Mouse (Mus musculus) left cerebral cortex, adult 2 months (tissue): ENCODE results near the gene Fermt3. TPM values are rescaled to one million over a fixed set of nuclear protein-coding genes. Genes with fewer than 3 reads are reported as not detected.

Source experiments
- DNase-seq, 2 experiments: peaks; one replicate each; pipeline ENCODE4 v3.0.0; 2021 to 2022; ENCODE audit warnings: low spot score in 2 of 2, mixed read lengths in 1 of 2; ENCODE audit errors: extremely low spot score in 1 of 2
- H3K27ac ChIP-seq: fragments of 200-600 bp; 2 replicates; pipeline ENCODE4 v1.8.1; 2022
- H3K4me3 ChIP-seq: fragments of 200-600 bp; 2 replicates; pipeline ENCODE4 v1.8.1; 2022
- CTCF ChIP-seq: fragments of 200-600 bp; IDR thresholded peaks from 2 replicates; pipeline ENCODE4 v1.8.1; 2022; ENCODE audit warnings: antibody characterized with exemption, mild to moderate bottlenecking, moderate library complexity
- intact Hi-C: fragments of 180-260 bp; cut with DNase I; formaldehyde crosslinking; loops from one replicate; pipeline ENCODE4 v1.15.1; 2025
- total RNA-seq, 2 experiments: library from RNA; stranded (reverse); gene quantifications; 2 replicates each; pipeline ENCODE4 v1.2.3; 2021

The Fermt3 gene
- total RNA-seq, 2 experiments from 2014 or later: 3.6 to 4.8 TPM

- H3K27ac ChIP-seq: peak within 1 kb of the TSS; percentile 80
- peak; percentile 43 to 68 for DNase-seq
- intact Hi-C loops: loop anchor here (5.0 kb wide), 1 partner anchor 34 kb away; the partner anchor contains the start of genes Bad and Gpr137
- peak; percentile 30 for TF ChIP-seq CTCF
- H3K4me3 ChIP-seq: peak within 1 kb of the TSS; percentile 92
Measured at GRCm38 (mm10) chr19:6975537-6976521, 43.4 kb downstream of the Fermt3 start, which contains the start of gene Plcb3. TSS of gene Plcb3 (minus strand) at chr19:6976470.

DNA sequence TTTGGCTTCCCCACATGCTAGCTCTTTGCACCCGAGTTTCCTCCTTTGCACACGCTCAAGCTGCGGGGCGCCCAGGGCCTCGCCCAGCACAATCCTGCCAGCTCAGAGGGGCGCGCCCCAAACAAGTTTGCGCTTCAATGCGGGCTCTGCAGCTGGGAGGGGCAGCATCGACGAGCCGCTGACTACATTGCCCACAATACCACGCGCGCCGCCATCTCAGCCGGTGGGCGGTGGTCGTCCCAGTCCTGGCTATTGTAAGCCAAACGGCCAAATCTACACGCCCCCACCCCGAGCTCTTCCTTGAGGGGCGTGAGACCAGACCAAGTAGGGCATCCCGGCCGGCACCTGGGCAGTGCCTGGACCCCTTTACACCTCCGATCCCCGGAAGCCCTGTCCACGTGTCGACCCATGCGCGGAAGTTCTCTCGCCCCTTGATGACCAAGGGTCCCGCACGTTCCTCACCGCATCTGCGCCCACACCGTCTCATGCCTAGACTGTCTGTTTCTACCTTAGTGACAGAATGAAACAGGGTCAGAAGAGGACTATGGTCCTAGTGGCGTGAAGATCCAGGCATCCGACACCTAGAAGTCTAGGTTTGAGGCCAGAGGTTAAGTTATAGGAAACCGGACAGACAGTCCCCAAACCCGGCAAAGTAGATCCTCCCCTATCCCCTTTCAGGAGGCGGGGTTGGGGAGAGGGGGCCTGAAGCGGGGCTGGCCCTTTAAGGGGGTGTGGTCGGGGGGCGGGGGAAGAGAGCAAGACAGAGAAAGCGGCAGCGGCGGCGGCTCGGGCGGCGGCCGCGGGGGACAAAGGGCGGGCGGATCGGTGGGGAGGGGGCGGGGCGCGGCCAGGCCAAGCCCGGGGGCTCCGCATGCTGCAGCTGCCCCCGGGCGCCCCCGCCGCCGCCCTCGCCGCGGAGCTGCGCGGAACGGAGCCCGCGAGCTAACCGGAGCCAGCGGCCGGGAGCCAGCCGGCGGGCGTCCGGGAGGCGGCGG is 44.8 kb downstream of the Fermt3 start, which contains the start of gene Ppp1r14b:
TSS of gene Ppp1r14b (plus strand) at position 758 of the 995 bp plus-strand sequence.
- intact Hi-C loops: loop anchor here (5.0 kb wide), 1 partner anchor 32 kb away; the partner anchor contains the start of genes Bad and Gpr137
- peak within 1 kb of the TSS; percentile 92 for H3K4me3 ChIP-seq

GRCm38 (mm10) chr19:6973581-6974190 is 45.6 kb downstream of the Fermt3 start:
- no peak overlapping the region; the same call in 1 of the 2 replicates for H3K27ac ChIP-seq
- intact Hi-C loops: no loop called here
- TF ChIP-seq CTCF: no peak
- H3K4me3 ChIP-seq: peak overlapping the region; percentile 92
- DNase-seq: no peak

More for the DNA sequence above, 44.8 kb downstream of the Fermt3 start, which contains the start of gene Ppp1r14b:
- H3K27ac ChIP-seq: peak within 1 kb of the TSS; percentile 80
- no peak for TF ChIP-seq CTCF
- peak; percentile 72 to 76 for DNase-seq

GRCm38 (mm10) chr19:6972247-6972917 is 46.9 kb downstream of the Fermt3 start:
- no peak for TF ChIP-seq CTCF
- no peak overlapping the region for H3K27ac ChIP-seq

DNA sequence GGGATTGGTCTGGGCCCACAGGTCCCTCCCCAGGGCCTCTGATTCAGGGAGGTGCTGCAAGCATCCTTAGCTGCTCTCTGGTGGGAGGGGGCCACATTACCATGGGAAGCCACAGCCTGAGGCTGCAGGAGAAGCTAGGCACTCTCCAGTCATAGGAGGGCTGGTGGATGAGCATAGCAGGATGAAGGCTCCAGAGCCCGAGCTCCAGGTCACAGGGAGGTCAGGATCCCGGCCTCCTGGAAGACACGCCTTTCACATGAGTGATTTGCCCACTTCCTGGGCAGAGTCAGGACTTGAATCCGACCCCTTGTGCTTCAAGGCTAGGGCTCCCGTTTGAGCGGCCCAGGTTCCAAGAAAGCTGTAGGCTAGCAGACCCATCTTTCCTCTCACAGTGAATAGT is 47.6 kb downstream of the Fermt3 start:
- intact Hi-C loops: no loop called here
- H3K4me3 ChIP-seq: no peak overlapping the region
- no peak for TF ChIP-seq CTCF
- no peak for DNase-seq
- no peak overlapping the region for H3K27ac ChIP-seq

More at GRCm38 (mm10) chr19:6972247-6972917, 46.9 kb downstream of the Fermt3 start:
- intact Hi-C loops: no loop called here
- H3K4me3 ChIP-seq: no peak overlapping the region
- DNase-seq: no peak

- no peak overlapping the region for H3K4me3 ChIP-seq
- intact Hi-C loops: no loop called here
Measured at GRCm38 (mm10) chr19:6970460-6971085, 48.7 kb downstream of the Fermt3 start.

DNA sequence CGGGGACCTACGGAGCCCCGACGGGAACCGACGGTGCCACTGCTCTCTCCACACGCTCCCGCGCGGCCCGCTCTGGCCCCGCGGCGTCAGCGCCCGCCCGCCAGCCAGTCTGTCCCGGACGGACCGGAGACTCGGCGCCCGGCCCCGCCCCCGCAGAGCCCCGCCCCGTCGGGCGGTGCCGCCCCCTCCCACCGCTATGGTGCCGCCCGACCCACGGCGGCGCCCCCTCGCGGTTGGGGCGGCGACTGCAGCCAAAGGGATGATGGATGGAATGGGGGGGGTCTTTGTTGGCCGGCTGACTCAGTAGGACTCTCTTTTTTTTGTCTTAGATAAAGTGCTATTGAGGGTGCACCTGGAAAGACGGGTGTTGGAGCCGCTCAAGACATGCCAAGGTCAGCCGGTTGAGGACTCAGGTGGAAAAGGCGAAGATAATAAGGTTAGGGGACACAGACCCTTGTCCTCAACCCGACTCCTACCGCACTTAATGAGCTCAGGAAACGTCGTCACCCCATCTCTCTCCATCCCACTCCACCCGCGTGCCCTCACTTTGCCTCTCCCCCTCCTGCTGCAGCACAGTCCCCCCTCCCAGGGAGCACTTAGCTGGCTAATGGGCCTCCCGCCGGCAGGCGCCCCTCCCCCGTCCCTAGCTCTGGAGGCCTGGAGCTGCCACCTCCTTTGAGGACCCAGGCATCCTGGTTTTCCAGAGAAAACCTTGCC is 49.4 kb downstream of the Fermt3 start:
- intact Hi-C loops: loop anchor here (2.0 kb wide), 1 partner anchor 17 kb away; no protein-coding TSS in a partner anchor
- Histone ChIP-seq H3K27ac (no peak overlapping the region), H3K4me3 (peak overlapping the region; percentile 49)
- peak; percentile 51 to 54 for DNase-seq
- peak; percentile 59 for TF ChIP-seq CTCF

More at GRCm38 (mm10) chr19:6970460-6971085, 48.7 kb downstream of the Fermt3 start:
- DNase-seq: no peak
- H3K27ac ChIP-seq: no peak overlapping the region
- no peak for TF ChIP-seq CTCF

DNA sequence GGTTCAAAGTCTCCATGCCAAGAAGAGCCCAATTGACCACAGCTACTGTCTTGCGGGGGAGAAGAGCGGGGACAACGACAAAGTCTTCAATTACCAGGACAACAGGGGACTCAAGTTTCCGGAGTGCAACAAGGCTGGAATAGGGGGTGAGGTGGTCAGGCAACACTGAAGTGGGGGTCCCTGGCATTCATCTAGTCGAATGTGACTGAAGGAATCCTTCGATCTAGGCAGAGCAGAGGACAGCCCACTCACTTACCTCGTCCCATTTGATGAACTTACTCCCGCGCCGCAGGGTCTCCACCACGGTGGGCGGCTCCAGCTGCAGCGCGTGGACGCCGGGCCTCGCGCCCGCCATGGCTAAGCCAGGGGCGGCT is 50.0 kb downstream of the Fermt3 start:
- intact Hi-C loops: loop anchor here (2.0 kb wide), 1 partner anchor 16 kb away; no protein-coding TSS in a partner anchor

More for the DNA sequence above, 50.0 kb downstream of the Fermt3 start:
- Histone ChIP-seq H3K4me3 (peak overlapping the region; percentile 49), H3K27ac (no peak overlapping the region)
- TF ChIP-seq CTCF: no peak
- no peak for DNase-seq
